Mouse (Mus musculus) small intestine, adult 2 months (tissue): Measurements from ENCODE around the gene Cyp27a1. TPM values are rescaled to one million over a fixed set of nuclear protein-coding genes. Genes with fewer than 3 reads are reported as not detected.

Experiments used
- H3K27ac ChIP-seq: fragments of 200-500 bp; 2 replicates; pipeline ENCODE4 v1.5.1; 2012; ENCODE audit warnings: low read depth, low read length, control low read depth, inconsistent platforms; ENCODE audit not compliant: insufficient read depth
- H3K27me3 ChIP-seq: fragments of 200-500 bp; 2 replicates; pipeline ENCODE4 v1.6.1; 2012; ENCODE audit warnings: mild to moderate bottlenecking, moderate library complexity, low read length, inconsistent platforms; ENCODE audit not compliant: control insufficient read depth, insufficient read depth
- H3K36me3 ChIP-seq: fragments of 200-500 bp; 2 replicates; pipeline ENCODE4 v1.6.1; 2012; ENCODE audit warnings: mild to moderate bottlenecking, low read length, control low read depth, inconsistent platforms; ENCODE audit not compliant: control insufficient read depth, insufficient read depth
- H3K4me1 ChIP-seq: fragments of 200-500 bp; 2 replicates; pipeline ENCODE4 v1.6.1; 2012; ENCODE audit warnings: low read length, inconsistent platforms, mixed read lengths; ENCODE audit not compliant: control insufficient read depth, insufficient read depth, insufficient read length
- H3K4me3 ChIP-seq: fragments of 200-500 bp; 2 replicates; pipeline ENCODE4 v1.5.1; 2012; ENCODE audit warnings: low read depth, mild to moderate bottlenecking, control low read depth, inconsistent platforms, low read length, moderate library complexity
- CTCF ChIP-seq: fragments of 200-500 bp; IDR thresholded peaks from 2 replicates; pipeline ENCODE4 v1.5.1; 2012; ENCODE audit warnings: low read depth, mild to moderate bottlenecking, control low read depth, inconsistent platforms, low read length, moderate library complexity, mixed read lengths; ENCODE audit not compliant: insufficient replicate concordance, insufficient read length; ENCODE audit errors: extremely low read depth
- POLR2A ChIP-seq: fragments of 200-500 bp; IDR thresholded peaks from 2 replicates; pipeline ENCODE4 v1.6.1; 2012; ENCODE audit warnings: low read depth, mild to moderate bottlenecking, control low read depth, inconsistent platforms, low read length, moderate library complexity
- WGBS: fragments of 180-500 bp; shearing (Covaris S2); methylation state at CpG from one replicate; pipeline ENCODE4 v1.1.7; 2018; 5-methylcytosine and 5-hydroxymethylcytosine counted together
- polyA plus RNA-seq: library from polyadenylated mRNA; depleted of rRNA; stranded (reverse); fragments of >200 nt; gene quantifications from 2 replicates; pipeline ENCODE4 v1.2.3, GENCODE M21; 2012

The Cyp27a1 gene
- polyA plus RNA-seq, 1 experiment = 36.2 TPM

DNA sequence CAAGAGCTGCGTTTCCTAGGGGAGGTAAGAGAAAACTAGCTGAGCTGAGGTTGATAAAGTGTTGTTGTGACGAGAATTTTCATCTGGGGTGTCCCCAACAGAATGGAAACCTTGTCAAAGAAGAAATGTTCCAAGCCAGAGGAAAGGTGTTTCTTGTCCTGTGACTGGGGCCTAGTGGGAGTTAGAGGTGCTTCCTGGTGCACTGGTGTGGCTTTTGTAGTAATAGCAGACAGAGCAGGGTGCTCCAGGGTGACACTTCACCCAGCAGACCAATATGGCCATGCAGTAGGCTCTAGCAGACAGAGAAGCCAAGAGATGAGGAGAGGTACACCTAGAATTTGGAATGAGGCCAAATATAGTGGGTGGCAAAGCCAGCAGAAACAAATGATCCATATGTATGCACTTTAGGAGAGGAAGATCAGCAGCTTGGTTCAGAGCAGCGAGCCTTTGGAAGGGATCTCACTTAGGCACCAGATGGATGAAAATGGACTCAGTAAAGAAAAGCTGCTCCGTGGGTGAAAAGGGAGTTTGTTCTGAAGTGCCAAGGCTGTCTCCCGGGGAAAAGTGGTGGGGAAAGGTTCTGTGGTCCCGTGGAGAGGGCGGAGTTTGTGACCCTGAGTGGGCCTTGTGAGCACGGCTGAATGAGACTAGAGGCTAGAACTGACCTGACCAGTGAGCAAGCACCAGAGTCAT, 19.3 kb upstream of the Cyp27a1 start:
- Histone ChIP-seq H3K27ac (no peak overlapping the region), H3K36me3 (peaks cover 26% of the 10 kb centered on the region), H3K27me3 (no peaks in the 10 kb centered on the region), H3K4me3 (no peak overlapping the region), H3K4me1 (peaks cover 19% of the 10 kb centered on the region)
- TF ChIP-seq CTCF (no peak), POLR2A (no peak)
- 89% methylated on average over 8 of the region's 8 CpGs for WGBS

DNA sequence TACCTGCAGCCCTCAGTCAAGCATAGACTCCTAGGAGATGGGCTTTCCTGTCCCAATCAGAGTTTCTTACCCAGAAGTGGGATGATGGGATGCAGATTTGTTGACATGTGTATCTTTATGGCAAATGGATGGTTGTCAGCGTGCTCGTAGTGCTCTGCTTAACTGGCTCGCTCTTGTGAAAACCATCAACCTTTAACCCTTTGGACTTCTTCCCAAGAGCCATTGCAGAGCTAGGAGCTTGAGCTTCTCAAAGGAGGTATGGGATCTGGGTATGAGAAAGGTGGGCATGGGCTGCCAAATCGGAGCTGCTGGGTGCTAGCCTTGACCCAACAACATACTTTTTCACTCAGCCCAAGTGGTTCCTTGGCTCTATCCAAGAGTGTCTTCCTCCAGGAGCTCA, 17.5 kb upstream of the Cyp27a1 start:
- no peaks in the 10 kb centered on the region for H3K27me3 ChIP-seq
- no peak overlapping the region for H3K27ac ChIP-seq
- WGBS = 88% methylated on average over 4 of the region's 4 CpGs
- H3K4me1 ChIP-seq = peaks cover 21% of the 10 kb centered on the region
- H3K4me3 ChIP-seq = no peak overlapping the region
- H3K36me3 ChIP-seq = peaks cover 14% of the 10 kb centered on the region
- TF ChIP-seq POLR2A (no peak), CTCF (no peak)

DNA sequence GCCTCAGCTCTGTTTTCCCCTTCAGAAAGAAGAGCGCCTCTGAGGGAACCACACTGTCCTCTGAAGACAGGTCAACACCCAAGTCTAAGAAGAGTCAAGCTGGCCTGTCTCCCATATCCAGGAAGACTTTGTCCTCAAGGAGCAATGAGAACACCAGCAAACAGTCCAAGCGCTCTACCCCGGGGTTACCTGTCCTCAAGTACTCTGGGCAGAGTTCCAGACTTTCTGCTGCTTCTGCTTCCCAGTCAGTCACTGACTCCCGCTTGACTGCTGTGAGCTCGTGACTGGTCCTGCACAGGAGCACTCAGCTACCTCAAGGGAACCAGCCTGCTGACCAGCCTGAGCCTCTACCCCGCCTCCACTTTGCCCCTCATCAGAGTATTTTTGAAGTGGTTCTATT, 16.0 kb upstream of the Cyp27a1 start:
- Histone ChIP-seq H3K36me3 (peaks cover 9% of the 10 kb centered on the region), H3K27ac (peak overlapping the region; percentile 96)
- 58% methylated on average over 6 of the region's 6 CpGs for WGBS

DNA sequence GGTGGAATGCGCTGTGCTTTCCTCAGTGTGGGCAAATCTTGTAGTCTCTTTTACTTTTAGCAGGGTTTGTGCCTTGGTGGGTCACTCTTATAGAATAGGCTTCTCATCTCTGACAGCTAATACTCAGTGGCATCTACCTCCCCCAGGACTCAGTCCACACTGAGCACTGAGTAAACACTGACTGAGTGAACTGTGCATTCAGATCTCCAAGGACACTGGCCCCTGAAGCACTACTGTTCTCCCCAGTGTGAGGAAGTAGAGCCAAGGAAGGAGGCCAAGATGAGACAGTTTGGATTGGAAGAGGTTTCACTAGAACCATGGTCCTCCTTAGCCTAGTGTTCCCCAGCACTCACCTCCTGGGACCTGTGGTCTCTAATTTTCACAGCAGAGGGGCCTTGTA, 15.0 kb upstream of the Cyp27a1 start:
- H3K4me1 ChIP-seq = peaks cover 21% of the 10 kb centered on the region
- H3K4me3 ChIP-seq = no peak overlapping the region
- H3K27me3 ChIP-seq = no peaks in the 10 kb centered on the region
- WGBS = 100% methylated on average over 1 of the region's 1 CpGs
- H3K27ac ChIP-seq = peak overlapping the region; percentile 96
- H3K36me3 ChIP-seq = peaks cover 8% of the 10 kb centered on the region
- TF ChIP-seq POLR2A = no peak
- TF ChIP-seq CTCF = no peak

More for the DNA sequence above, 16.0 kb upstream of the Cyp27a1 start:
- no peak for TF ChIP-seq CTCF
- 0 out of 2 replicates have a peak, but pooled peaks have one; percentile 34 for TF ChIP-seq POLR2A
- Histone ChIP-seq H3K4me3 (no peak overlapping the region), H3K4me1 (peaks cover 21% of the 10 kb centered on the region), H3K27me3 (no peaks in the 10 kb centered on the region)

DNA sequence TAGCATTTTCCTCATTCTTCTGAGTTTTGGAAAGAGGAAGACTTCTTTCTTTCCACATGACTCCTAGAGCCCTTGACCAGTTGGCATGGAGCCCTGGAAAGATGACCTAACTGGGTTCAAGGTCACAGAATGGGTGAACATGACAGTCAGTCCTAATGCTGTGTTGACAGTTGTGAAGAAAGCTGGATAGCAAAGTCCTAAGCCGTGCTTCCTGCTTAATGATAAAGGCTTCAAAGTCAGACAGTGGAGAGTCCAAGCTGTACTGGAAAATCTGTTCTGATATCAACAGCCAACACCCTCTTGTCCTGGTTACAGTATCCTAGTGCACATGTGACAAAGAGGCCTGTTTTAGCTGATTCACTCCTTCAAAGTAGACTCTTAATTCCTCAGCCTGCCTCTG, 14.6 kb upstream of the Cyp27a1 start:
- H3K36me3 ChIP-seq = peaks cover 8% of the 10 kb centered on the region
- no peak overlapping the region for H3K4me3 ChIP-seq
- peak overlapping the region; percentile 98 for H3K27ac ChIP-seq
- no peaks in the 10 kb centered on the region for H3K27me3 ChIP-seq
- H3K4me1 ChIP-seq = peaks cover 21% of the 10 kb centered on the region
- TF ChIP-seq CTCF = no peak
- TF ChIP-seq POLR2A = no peak
- WGBS = 31% methylated on average over 1 of the region's 1 CpGs

DNA sequence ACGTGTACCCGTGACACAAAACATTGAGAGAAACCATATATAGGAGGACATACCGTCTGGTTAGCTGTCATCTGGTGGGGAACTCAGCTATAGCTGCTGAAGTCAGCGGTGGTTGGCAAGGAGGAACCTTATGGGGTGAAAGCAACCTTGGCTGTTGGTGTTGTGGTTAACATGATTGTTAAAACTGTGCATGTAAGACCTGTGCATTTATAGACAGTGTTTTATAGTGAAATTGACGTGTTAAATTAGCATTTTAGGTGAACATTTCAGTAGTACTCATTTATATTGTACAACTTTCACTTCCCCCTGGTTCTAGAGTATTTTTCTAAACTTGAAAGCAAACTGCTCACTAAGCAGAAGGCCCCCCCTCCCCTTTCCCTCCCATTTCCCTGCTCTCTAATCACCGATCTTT, 11.2 kb upstream of the Cyp27a1 start:
- 89% methylated on average over 6 of the region's 6 CpGs for WGBS

DNA sequence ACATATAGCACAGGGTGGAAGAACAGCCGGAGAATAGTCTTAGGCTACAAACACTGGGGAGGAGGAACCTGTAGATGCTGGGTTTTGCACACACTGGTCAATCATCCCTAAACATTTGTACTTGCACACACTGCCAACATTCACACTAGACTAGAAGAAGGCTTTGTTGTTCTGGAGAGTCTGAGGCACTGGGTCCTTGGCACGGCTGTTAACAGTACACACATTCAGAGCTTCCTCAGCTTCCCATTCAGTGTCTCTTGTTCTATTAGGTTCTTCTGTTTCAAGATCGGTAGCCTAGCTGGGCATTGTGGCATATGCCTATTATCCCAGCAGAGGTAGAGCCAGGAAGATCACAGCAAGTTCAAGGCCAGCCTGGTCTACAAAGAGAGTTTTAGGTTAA, 9.2 kb upstream of the Cyp27a1 start:
- 85% methylated on average over 3 of the region's 3 CpGs for WGBS
- Histone ChIP-seq H3K4me3 (no peak overlapping the region), H3K27ac (no peak overlapping the region), H3K27me3 (no peaks in the 10 kb centered on the region), H3K4me1 (peaks cover under 1% of the 10 kb centered on the region), H3K36me3 (0 out of 2 replicates have a peak, but pooled peaks cover 1% of the 10 kb centered on the region)
- TF ChIP-seq POLR2A (no peak), CTCF (no peak)

More for the DNA sequence above, 11.2 kb upstream of the Cyp27a1 start:
- Histone ChIP-seq H3K4me3 (no peak overlapping the region), H3K27ac (no peak overlapping the region), H3K4me1 (peaks cover 14% of the 10 kb centered on the region), H3K27me3 (no peaks in the 10 kb centered on the region), H3K36me3 (0 out of 2 replicates have a peak, but pooled peaks cover 3% of the 10 kb centered on the region)
- TF ChIP-seq POLR2A (no peak), CTCF (no peak)

DNA sequence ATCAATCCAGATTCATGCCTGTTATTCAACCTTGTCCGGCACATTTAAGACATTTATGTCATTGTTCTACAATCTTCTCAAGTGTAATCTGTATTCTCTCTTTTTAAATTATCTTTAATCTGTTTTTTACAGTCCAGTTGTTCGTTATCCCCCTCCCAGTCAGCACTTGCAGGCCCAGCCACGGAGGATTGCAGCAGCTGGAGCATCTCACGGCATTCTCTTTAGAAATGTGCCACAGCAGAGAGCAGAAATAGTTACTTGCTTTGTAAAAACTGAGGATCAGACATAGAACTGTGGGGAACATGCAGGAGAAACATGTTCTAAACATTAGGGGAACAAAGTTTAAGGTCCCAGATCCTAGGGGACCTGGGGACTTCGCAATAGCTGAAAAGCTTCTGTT, 8.4 kb upstream of the Cyp27a1 start:
- no peak overlapping the region for H3K4me3 ChIP-seq
- H3K4me1 ChIP-seq = no peaks in the 10 kb centered on the region
- H3K36me3 ChIP-seq = 0 out of 2 replicates have a peak, but pooled peaks cover 1% of the 10 kb centered on the region
- H3K27me3 ChIP-seq = no peaks in the 10 kb centered on the region
- no peak overlapping the region for H3K27ac ChIP-seq
- 64% methylated on average over 5 of the region's 5 CpGs for WGBS
- no peak for TF ChIP-seq CTCF
- TF ChIP-seq POLR2A = no peak
